Mouse (Mus musculus): ENCODE measurements at regions not wholly inside any gene's neighbourhood (a gene's known extent, or its start where the extent isn't known, plus 50 kb on each side); places are given as distances from the start of the nearest gene placed in this dataset.

GRCm38 (mm10) chr8:15344151-15344550, 298.3 kb upstream of the BB014433 start:
- TF ChIP-seq CTCF (IDR thresholded peaks at IDR 0.05; ENCODE audit: insufficient read depth, low read depth, low read length), result no peak
- no peak for TF ChIP-seq POLR2A (IDR thresholded peaks at IDR 0.05; ENCODE audit: insufficient read depth, low read depth, low read length)

Measured in olfactory bulb, adult 2 months (tissue).